Mouse (Mus musculus) bone marrow, adult 2 months (tissue): Measurements from ENCODE around the gene Dpp10.

Source experiments
- CTCF ChIP-seq: fragments of 200-500 bp; IDR thresholded peaks from 2 replicates; pipeline ENCODE4 v1.5.1; 2011; ENCODE audit warnings: low read length, control low read depth; ENCODE audit not compliant: control insufficient read depth, insufficient read depth
- POLR2A ChIP-seq: fragments of 200-500 bp; IDR thresholded peaks from 2 replicates; pipeline ENCODE4 v1.6.1; 2011; ENCODE audit warnings: low read depth, mild to moderate bottlenecking, control low read depth, low read length, borderline replicate concordance; ENCODE audit not compliant: control insufficient read depth

GRCm38 (mm10) chr1:123316886-123317285 is 728.5 kb downstream of the Dpp10 start:
- TF ChIP-seq POLR2A: no peak
- TF ChIP-seq CTCF: no peak
